Mouse (Mus musculus): ENCODE measurements around the gene Efr3b.

DNA sequence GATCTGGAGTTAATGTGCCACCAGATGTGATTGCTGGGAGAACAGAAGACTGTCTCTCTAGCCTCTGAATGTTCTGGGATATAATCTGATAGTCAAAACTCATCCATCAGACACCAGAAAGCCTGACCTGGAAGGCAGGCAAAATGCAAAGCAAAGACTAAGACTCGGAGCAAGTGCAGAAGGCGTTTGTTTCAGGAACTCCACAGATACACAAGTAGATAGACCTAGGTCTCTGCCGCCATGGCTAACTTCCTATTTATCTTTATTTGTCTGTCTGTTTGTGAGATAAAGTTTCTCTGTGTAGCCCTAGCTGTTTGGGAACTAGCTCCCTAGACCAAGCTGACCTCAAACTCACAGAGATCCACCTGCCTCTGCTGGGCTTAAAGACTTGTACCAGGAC lies 14.9 kb upstream of the Efr3b start:
- no peak for TF ChIP-seq EP300 (IDR thresholded peaks at IDR 0.05)
- no peak for TF ChIP-seq CTCF (IDR thresholded peaks at IDR 0.05)
